Mouse (Mus musculus): ENCODE results near the gene Foxb1. TPM values are rescaled to one million over a fixed set of nuclear protein-coding genes. Genes with fewer than 3 reads are reported as not detected.

The Foxb1 gene
- polyA plus RNA-seq (2012; rRNA removed): not detected in 2 replicates

DNA sequence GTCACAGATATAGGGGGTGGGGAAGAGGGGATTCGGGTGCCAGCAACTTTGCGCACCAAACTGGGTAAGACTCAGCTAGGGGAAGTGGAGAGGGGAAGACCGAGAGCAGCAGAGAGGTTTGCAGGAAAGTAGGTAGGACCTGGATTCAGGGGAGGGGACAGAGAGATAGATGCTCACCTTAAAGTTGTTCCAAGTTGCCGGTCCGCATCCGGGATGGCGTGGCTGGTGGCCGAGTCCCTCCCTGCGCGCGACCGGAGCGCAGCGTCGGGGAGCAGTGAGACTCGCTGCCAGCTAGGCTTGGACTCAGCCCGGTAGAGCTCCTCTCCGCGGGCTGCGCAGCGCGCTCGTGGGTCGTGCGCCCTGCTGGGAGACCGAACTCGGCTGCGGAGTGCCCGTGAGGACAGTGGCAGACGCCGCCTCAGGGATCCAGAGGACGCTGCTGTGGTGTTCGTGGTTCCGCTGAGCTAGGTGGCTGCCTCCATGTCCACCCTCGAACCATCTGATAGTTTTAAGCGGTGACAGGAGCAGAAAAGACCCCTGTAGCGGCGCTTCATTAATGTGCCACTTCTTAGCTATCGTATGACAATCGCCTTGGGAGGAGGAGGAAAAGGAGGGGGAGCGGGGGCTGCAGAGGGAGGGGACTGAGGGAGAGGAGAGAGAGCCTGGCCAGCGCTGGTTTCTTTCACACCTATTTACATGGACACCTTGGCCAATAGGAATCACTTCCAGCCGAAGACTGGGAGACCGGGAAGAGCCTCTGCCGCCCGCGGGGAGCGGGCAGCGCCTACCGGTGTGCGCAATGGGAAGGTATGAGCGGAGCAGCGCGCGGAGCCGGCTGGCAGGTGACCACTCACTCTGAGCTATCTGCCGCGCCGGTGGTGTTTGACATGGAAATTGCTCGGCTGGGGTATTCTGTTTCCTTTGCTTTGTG is at the start of gene Foxb1:
TSS of gene Foxb1 (minus strand) at position 570 of the 931 bp plus-strand sequence.
- Histone ChIP-seq H3K27me3 (replicated peaks; ENCODE audit: control insufficient read depth, insufficient read depth, low read length) (peaks cover 6% of the 10 kb centered on the region), H3K36me3 (ENCODE audit: control insufficient read depth, insufficient read depth, low read length) (no peaks in the 10 kb centered on the region), H3K4me3 (ENCODE audit: insufficient read depth, low read depth, low read length) (no peak within 1 kb of the TSS), H3K4me1 (ENCODE audit: control insufficient read depth, insufficient read depth, low read length) (no peaks in the 10 kb centered on the region; the same call in 1 of the 2 replicates), H3K27ac (ENCODE audit: insufficient read depth, low read depth, low read length) (no peak within 1 kb of the TSS)
- no peak for DNase-seq
- WGBS: 2% methylated on average over 60 of the region's 60 CpGs
- TF ChIP-seq CTCF (conservative IDR thresholded peaks at IDR 0.05; ENCODE audit: insufficient read depth, insufficient read length, low read depth, low read length) (no peak), POLR2A (IDR thresholded peaks at IDR 0.05; ENCODE audit: low read depth, low read length) (no peak)

DNA sequence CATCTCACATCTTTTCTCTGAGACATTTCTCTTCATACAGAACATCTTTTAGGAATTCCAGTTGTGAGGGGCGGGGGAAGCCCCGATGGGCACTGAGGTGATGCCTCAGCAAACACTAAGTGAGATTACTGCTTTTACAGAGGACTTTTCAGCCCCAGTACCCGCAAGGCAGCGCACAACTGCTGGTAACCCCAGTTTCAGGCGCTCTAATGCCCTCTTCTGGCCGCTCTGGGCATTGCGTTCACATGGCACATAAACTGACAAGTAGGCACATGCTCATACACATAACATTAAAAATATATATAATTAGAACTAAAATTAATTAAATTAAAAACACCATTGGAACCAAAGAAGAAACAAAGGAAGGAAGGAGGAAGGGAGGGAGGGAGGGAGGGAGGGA is 29.8 kb upstream of the Foxb1 start:
- no peaks in the 10 kb centered on the region for H3K36me3 ChIP-seq (ENCODE audit: control insufficient read depth, insufficient read depth, low read length)
- H3K4me1 ChIP-seq (ENCODE audit: control insufficient read depth, insufficient read depth, low read length): no peaks in the 10 kb centered on the region
- H3K4me3 ChIP-seq (ENCODE audit: insufficient read depth, low read depth, low read length): no peak overlapping the region
- no peak overlapping the region for H3K27ac ChIP-seq (ENCODE audit: insufficient read depth, low read depth, low read length)
- no peaks in the 10 kb centered on the region; the same call in 1 of the 2 replicates for H3K27me3 ChIP-seq (replicated peaks; ENCODE audit: control insufficient read depth, insufficient read depth, low read length)
- TF ChIP-seq POLR2A (IDR thresholded peaks at IDR 0.05; ENCODE audit: low read depth, low read length) (no peak), CTCF (conservative IDR thresholded peaks at IDR 0.05; ENCODE audit: insufficient read depth, insufficient read length, low read depth, low read length) (peak; percentile 39)
- 67% methylated on average over 7 of the region's 7 CpGs for WGBS
- DNase-seq: no peak

DNA sequence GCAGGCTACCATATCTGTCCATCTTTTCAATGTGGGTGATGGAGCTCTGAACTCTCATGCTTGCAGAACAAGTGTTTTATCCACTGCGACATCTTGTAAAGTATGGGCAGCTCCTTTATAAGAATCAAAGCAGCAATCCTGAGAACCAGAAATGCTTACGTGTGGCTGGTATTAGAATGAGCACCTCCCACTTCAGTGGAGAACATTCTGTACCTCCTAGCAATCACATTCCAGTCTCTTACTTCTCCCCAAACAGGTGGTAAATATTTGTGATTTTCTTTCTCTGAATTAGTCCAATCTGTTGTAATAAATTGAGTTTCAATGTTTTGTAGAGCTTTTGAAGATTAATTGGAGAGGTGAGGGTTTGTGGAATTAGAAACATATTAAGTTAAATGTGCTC is 19.3 kb upstream of the Foxb1 start:
- no peak overlapping the region for H3K4me3 ChIP-seq (ENCODE audit: insufficient read depth, low read depth, low read length)
- no peak for DNase-seq
- H3K4me1 ChIP-seq (ENCODE audit: control insufficient read depth, insufficient read depth, low read length): no peaks in the 10 kb centered on the region
- no peaks in the 10 kb centered on the region; the same call in none of the 2 replicates for H3K27me3 ChIP-seq (replicated peaks; ENCODE audit: control insufficient read depth, insufficient read depth, low read length)
- TF ChIP-seq CTCF (conservative IDR thresholded peaks at IDR 0.05; ENCODE audit: insufficient read depth, insufficient read length, low read depth, low read length) (no peak), POLR2A (IDR thresholded peaks at IDR 0.05; ENCODE audit: low read depth, low read length) (no peak)
- 75% methylated on average over 2 of the region's 2 CpGs for WGBS
- H3K27ac ChIP-seq (ENCODE audit: insufficient read depth, low read depth, low read length): no peak overlapping the region
- H3K36me3 ChIP-seq (ENCODE audit: control insufficient read depth, insufficient read depth, low read length): no peaks in the 10 kb centered on the region

DNA sequence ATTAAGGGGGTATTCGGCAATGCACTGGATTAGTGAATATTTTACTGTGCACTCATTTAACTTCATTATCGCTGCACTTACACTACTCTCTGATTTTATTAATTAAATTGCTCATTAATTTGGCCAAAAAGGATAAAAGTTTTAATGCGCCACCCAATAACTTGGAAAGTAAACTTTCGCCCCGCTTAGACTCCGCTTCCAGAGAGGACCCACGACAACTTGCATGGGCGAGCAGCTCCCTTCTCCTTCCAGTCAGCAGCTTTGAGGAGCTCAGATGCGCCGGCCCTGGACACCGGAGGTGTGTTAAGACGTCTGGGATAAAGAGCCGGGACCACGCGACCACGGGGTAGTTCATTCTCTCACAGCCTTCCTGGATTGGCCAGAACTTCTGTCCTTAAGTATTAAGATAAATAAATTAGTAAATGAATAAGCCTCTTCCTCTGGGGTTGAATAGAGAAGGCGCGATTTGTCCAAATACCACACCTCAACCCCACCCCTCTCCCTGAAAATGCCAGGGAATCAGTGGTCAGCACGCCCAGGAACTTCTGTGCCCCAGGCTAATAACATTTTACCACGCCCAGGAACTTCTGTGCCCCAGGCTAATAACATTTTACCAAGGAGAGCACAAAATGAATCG is 9.3 kb upstream of the Foxb1 start:
- Histone ChIP-seq H3K4me1 (ENCODE audit: control insufficient read depth, insufficient read depth, low read length) (no peaks in the 10 kb centered on the region), H3K27ac (ENCODE audit: insufficient read depth, low read depth, low read length) (no peak overlapping the region), H3K4me3 (ENCODE audit: insufficient read depth, low read depth, low read length) (no peak overlapping the region), H3K36me3 (ENCODE audit: control insufficient read depth, insufficient read depth, low read length) (no peaks in the 10 kb centered on the region), H3K27me3 (replicated peaks; ENCODE audit: control insufficient read depth, insufficient read depth, low read length) (peaks cover 16% of the 10 kb centered on the region)
- no peak for TF ChIP-seq POLR2A (IDR thresholded peaks at IDR 0.05; ENCODE audit: low read depth, low read length)
- TF ChIP-seq CTCF (conservative IDR thresholded peaks at IDR 0.05; ENCODE audit: insufficient read depth, insufficient read length, low read depth, low read length): no peak
- no peak for DNase-seq
- 6% methylated on average over 21 of the region's 21 CpGs for WGBS

DNA sequence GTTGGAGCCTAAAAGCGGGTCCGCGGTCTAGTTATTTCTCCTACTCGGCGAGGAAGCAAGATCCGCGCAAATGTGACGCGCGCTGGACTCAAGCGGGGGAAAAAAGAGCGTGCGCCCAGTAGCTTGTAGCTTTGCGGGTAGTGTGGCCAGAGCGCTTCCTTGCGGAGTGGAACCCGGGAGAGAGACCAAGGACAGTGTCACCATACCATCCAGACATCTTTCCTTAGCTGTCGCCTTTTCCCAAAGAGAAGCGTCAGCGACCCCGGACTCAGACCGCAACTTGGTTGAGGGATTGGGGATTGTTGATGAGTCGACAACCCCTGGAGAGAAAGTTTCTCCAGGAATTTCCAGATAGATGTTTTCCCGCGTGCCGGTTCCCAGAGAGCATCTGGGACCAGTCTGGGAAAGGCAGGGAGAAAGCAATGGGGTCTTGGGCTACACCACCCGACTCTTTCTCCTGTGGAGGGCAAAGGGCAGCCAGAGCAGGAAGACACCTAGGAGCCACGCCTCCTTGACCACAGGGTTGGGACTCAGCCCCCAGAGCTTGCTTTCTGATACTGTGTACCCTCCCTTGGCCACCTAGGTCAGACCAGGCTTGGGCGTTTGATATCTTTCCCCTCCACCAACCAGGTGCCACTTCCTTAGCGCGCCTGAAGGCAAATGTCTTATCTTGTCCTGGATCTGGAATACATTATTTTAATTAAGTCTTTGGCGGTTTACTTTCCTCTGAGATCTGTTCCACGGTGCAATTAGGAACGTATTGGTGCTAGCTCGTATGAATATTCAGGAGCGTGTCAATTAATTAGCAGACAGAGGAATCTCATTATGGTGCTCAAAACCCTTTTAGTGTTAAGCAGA is 8.6 kb upstream of the Foxb1 start:
- Histone ChIP-seq H3K4me3 (ENCODE audit: insufficient read depth, low read depth, low read length) (no peak overlapping the region), H3K36me3 (ENCODE audit: control insufficient read depth, insufficient read depth, low read length) (no peaks in the 10 kb centered on the region), H3K4me1 (ENCODE audit: control insufficient read depth, insufficient read depth, low read length) (no peaks in the 10 kb centered on the region), H3K27ac (ENCODE audit: insufficient read depth, low read depth, low read length) (no peak overlapping the region), H3K27me3 (replicated peaks; ENCODE audit: control insufficient read depth, insufficient read depth, low read length) (peaks cover 16% of the 10 kb centered on the region)
- WGBS: 5% methylated on average over 36 of the region's 36 CpGs
- TF ChIP-seq POLR2A (IDR thresholded peaks at IDR 0.05; ENCODE audit: low read depth, low read length): no peak
- TF ChIP-seq CTCF (conservative IDR thresholded peaks at IDR 0.05; ENCODE audit: insufficient read depth, insufficient read length, low read depth, low read length): no peak
- DNase-seq: no peak

DNA sequence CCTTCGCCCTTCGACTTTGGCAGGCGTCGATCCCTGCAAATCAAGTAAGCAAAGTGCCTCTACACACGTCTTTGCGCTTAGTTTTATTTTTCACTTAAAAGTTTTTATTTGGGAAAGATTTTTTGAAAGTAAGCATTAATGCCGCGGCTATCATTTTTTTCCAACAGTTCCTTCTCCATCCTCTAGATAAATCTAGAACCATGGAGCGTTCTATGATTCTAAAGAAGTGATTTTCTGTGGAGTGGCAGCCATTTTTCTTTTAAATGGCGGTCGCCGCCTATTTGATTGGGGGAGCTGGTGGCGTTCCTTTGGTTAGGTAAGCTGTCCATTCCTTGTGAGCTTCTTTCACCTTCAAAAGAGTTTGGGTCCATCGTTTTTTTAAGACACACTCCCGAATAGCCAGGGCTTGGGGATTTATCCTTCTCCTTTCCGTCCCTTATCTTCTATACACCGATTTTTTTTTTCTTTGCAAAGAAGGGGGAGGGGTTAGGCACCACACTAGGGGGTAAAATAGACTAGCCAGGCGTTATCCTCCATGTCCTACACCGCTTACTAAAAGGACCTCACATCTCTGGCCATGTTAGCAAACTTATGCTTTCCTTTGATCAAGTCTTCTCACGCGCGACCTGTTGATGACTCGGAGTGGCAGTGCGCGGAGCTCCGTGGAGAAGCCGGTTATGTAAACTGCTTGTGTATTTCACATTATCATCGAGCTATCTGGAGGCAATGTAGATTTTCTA is 7.6 kb upstream of the Foxb1 start:
- H3K36me3 ChIP-seq (ENCODE audit: control insufficient read depth, insufficient read depth, low read length): no peaks in the 10 kb centered on the region
- no peak for TF ChIP-seq POLR2A (IDR thresholded peaks at IDR 0.05; ENCODE audit: low read depth, low read length)
- TF ChIP-seq CTCF (conservative IDR thresholded peaks at IDR 0.05; ENCODE audit: insufficient read depth, insufficient read length, low read depth, low read length): no peak
- WGBS: 5% methylated on average over 28 of the region's 28 CpGs
- no peak overlapping the region for H3K27ac ChIP-seq (ENCODE audit: insufficient read depth, low read depth, low read length)
- H3K4me1 ChIP-seq (ENCODE audit: control insufficient read depth, insufficient read depth, low read length): no peaks in the 10 kb centered on the region
- peaks cover 16% of the 10 kb centered on the region for H3K27me3 ChIP-seq (replicated peaks; ENCODE audit: control insufficient read depth, insufficient read depth, low read length)
- DNase-seq: no peak
- no peak overlapping the region for H3K4me3 ChIP-seq (ENCODE audit: insufficient read depth, low read depth, low read length)

All from kidney, adult 2 months (tissue).